Mouse (Mus musculus) B cell, adult (primary cell): ENCODE measurements around the gene Tbce. TPM values are rescaled to one million over a fixed set of nuclear protein-coding genes. Genes with fewer than 3 reads are reported as not detected.

Experiments
- total RNA-seq: library from RNA; stranded (reverse); gene quantifications from 4 replicates; pipeline ENCODE4 v1.2.4, GENCODE M21; 2023; ENCODE audit not compliant: inconsistent age

Gene Tbce
- 90.9 to 101 TPM (median 95.6 TPM) in 4 replicates for total RNA-seq

GRCm38 (mm10) chr13:14039292-14039965 is at the start of gene Tbce:
Gene Tbce (minus strand): TSS chr13:14039638.

GRCm38 (mm10) chr13:14063013-14063941 is 23.8 kb upstream of the Tbce start, which contains the start of the genes Arid4b and Ggps1:
Gene Arid4b (plus strand): TSS chr13:14063232.
Gene Ggps1 (minus strand): TSS chr13:14063488.

GRCm38 (mm10) chr13:13953874-13954832 is 85.3 kb downstream of the Tbce start, which contains the start of gene B3galnt2:
Gene B3galnt2 (plus strand): TSS chr13:13954469.

Other genes with a start within 250 kb of the Tbce start
- gene B3galnt2, start 85.2 kb downstream of the Tbce start, total RNA-seq, result 17.0 to 23.4 TPM (median 20.9 TPM) in 4 replicates
- gene Arid4b, start 23.6 kb upstream of the Tbce start, total RNA-seq, result 116 to 129 TPM (median 125 TPM) in 4 replicates
- gene Ggps1, start 23.9 kb upstream of the Tbce start, total RNA-seq, result 50.5 to 58.7 TPM (median 55.9 TPM) in 4 replicates